Mouse (Mus musculus): Measurements from ENCODE around the gene Rpn1. TPM values are rescaled to one million over a fixed set of nuclear protein-coding genes. Genes with fewer than 3 reads are reported as not detected.

Gene Rpn1
- polyA plus RNA-seq, 2 experiments: 316 to 381 TPM

GRCm38 (mm10) chr6:88151335-88151734 is 67.1 kb downstream of the Rpn1 start:
- Histone ChIP-seq H3K27ac (replicated peaks; ENCODE audit: low read depth, low read length) (no peak overlapping the region), H3K4me1 (ENCODE audit: control insufficient read depth, insufficient read depth, low read length) (peaks cover 10% of the 10 kb centered on the region; the same call in 1 of the 2 replicates), H3K4me3 (replicated peaks; ENCODE audit: low read length) (no peak overlapping the region), H3K9ac (ENCODE audit: low read depth, low read length, severe bottlenecking) (no peak overlapping the region), H3K9me3 (ENCODE audit: control insufficient read depth, low read length) (no peaks in the 10 kb centered on the region), H3K36me3 (ENCODE audit: control insufficient read depth, insufficient read depth, low read length) (no peaks in the 10 kb centered on the region), H3K4me2 (replicated peaks; ENCODE audit: low read depth, low read length, severe bottlenecking) (no peak overlapping the region), H3K27me3 (ENCODE audit: control insufficient read depth, insufficient read depth, low read length) (no peaks in the 10 kb centered on the region)
- 77% methylated on average over 4 of the region's 4 CpGs for WGBS
- ATAC-seq (ENCODE audit: low FRiP score, low read depth) (no peak), DNase-seq (ENCODE audit: low spot score) (no peak)
- no peak for TF ChIP-seq POLR2A (IDR thresholded peaks at IDR 0.05; ENCODE audit: borderline replicate concordance, extremely low read depth, insufficient read depth, insufficient read length)

GRCm38 (mm10) chr6:88152127-88152705 is 67.9 kb downstream of the Rpn1 start:
- DNase-seq (ENCODE audit: low spot score) (peak; percentile 29), ATAC-seq (ENCODE audit: low FRiP score, low read depth) (no peak)
- no peak overlapping the region for H3K4me3 ChIP-seq (replicated peaks; ENCODE audit: low read length)
- no peak overlapping the region for H3K4me2 ChIP-seq (replicated peaks; ENCODE audit: low read depth, low read length, severe bottlenecking)
- H3K4me1 ChIP-seq (ENCODE audit: control insufficient read depth, insufficient read depth, low read length): peaks cover 3% of the 10 kb centered on the region; the same call in 1 of the 2 replicates
- 77% methylated on average over 14 of the region's 14 CpGs for WGBS
- H3K27me3 ChIP-seq (ENCODE audit: control insufficient read depth, insufficient read depth, low read length): no peaks in the 10 kb centered on the region
- H3K9me3 ChIP-seq (ENCODE audit: control insufficient read depth, low read length): no peaks in the 10 kb centered on the region
- TF ChIP-seq POLR2A (IDR thresholded peaks at IDR 0.05; ENCODE audit: borderline replicate concordance, extremely low read depth, insufficient read depth, insufficient read length): no peak
- 0 out of 2 replicates have a peak overlapping the region, but pooled peaks have one; percentile 33 for H3K27ac ChIP-seq (replicated peaks; ENCODE audit: low read depth, low read length)
- H3K36me3 ChIP-seq (ENCODE audit: control insufficient read depth, insufficient read depth, low read length): no peaks in the 10 kb centered on the region
- H3K9ac ChIP-seq (ENCODE audit: low read depth, low read length, severe bottlenecking): no peak overlapping the region

GRCm38 (mm10) chr6:88152979-88153378 is 68.7 kb downstream of the Rpn1 start:
- Histone ChIP-seq H3K4me2 (replicated peaks; ENCODE audit: low read depth, low read length, severe bottlenecking) (no peak overlapping the region), H3K36me3 (ENCODE audit: control insufficient read depth, insufficient read depth, low read length) (no peaks in the 10 kb centered on the region), H3K4me1 (ENCODE audit: control insufficient read depth, insufficient read depth, low read length) (0 out of 2 replicates have a peak, but pooled peaks cover under 1% of the 10 kb centered on the region), H3K9ac (ENCODE audit: low read depth, low read length, severe bottlenecking) (no peak overlapping the region), H3K9me3 (ENCODE audit: control insufficient read depth, low read length) (no peaks in the 10 kb centered on the region), H3K4me3 (replicated peaks; ENCODE audit: low read length) (no peak overlapping the region), H3K27ac (replicated peaks; ENCODE audit: low read depth, low read length) (no peak overlapping the region), H3K27me3 (ENCODE audit: control insufficient read depth, insufficient read depth, low read length) (no peaks in the 10 kb centered on the region)
- DNase-seq (ENCODE audit: low spot score) (no peak), ATAC-seq (ENCODE audit: low FRiP score, low read depth) (no peak)
- WGBS: 73% methylated on average over 6 of the region's 6 CpGs
- TF ChIP-seq POLR2A (IDR thresholded peaks at IDR 0.05; ENCODE audit: borderline replicate concordance, extremely low read depth, insufficient read depth, insufficient read length): no peak

Small RNA genes lying within 50 kb of the gene (microRNA-seq; reads per million reads assigned to microRNA genes)
- gene Mir6376: not detected

Other genes starting within 250 kb of the Rpn1 start
- 4.5 and 9.1 TPM in 2 replicates for gene Gm45140, start 248.7 kb upstream of the Rpn1 start, polyA plus RNA-seq (2012; rRNA removed)
- gene Gm45140, start 248.7 kb upstream of the Rpn1 start, polyA plus RNA-seq (2014; fragmentation: Nextera tagmentation; extraction: Ambion mirVana): 2.7 and 4.3 TPM in 2 replicates
- gene Isy1, start 245.7 kb upstream of the Rpn1 start, polyA plus RNA-seq (2012; rRNA removed): 39.2 and 51.5 TPM in 2 replicates
- 39.1 and 41.8 TPM in 2 replicates for gene Isy1, start 245.7 kb upstream of the Rpn1 start, polyA plus RNA-seq (2014; fragmentation: Nextera tagmentation; extraction: Ambion mirVana)
- 437 and 460 TPM in 2 replicates for gene Cnbp, start 233.4 kb upstream of the Rpn1 start, polyA plus RNA-seq (2012; rRNA removed)
- gene Cnbp, start 233.4 kb upstream of the Rpn1 start, polyA plus RNA-seq (2014; fragmentation: Nextera tagmentation; extraction: Ambion mirVana): 1,093 and 1,108 TPM in 2 replicates
- gene Copg1, start 196.7 kb upstream of the Rpn1 start, polyA plus RNA-seq (2012; rRNA removed): 135 and 137 TPM in 2 replicates
- 177 and 186 TPM in 2 replicates for gene Copg1, start 196.7 kb upstream of the Rpn1 start, polyA plus RNA-seq (2014; fragmentation: Nextera tagmentation; extraction: Ambion mirVana)
- gene Hmces, start 170.5 kb upstream of the Rpn1 start, polyA plus RNA-seq (2012; rRNA removed): 42.6 and 44.1 TPM in 2 replicates
- gene Hmces, start 170.5 kb upstream of the Rpn1 start, polyA plus RNA-seq (2014; fragmentation: Nextera tagmentation; extraction: Ambion mirVana): 48.9 and 59.0 TPM in 2 replicates
- 118 and 159 TPM in 2 replicates for gene H1fx, start 102.8 kb upstream of the Rpn1 start, polyA plus RNA-seq (2012; rRNA removed)
- 61.9 and 80.5 TPM in 2 replicates for gene H1fx, start 102.8 kb upstream of the Rpn1 start, polyA plus RNA-seq (2014; fragmentation: Nextera tagmentation; extraction: Ambion mirVana)
- gene Rab7, start 39.2 kb upstream of the Rpn1 start, polyA plus RNA-seq (2012; rRNA removed): 185 and 208 TPM in 2 replicates
- gene Rab7, start 39.2 kb upstream of the Rpn1 start, polyA plus RNA-seq (2014; fragmentation: Nextera tagmentation; extraction: Ambion mirVana): 217 and 225 TPM in 2 replicates
- gene Gata2, start 109.4 kb downstream of the Rpn1 start, polyA plus RNA-seq (2012; rRNA removed): 15.7 and 18.4 TPM in 2 replicates
- gene Gata2, start 109.4 kb downstream of the Rpn1 start, polyA plus RNA-seq (2014; fragmentation: Nextera tagmentation; extraction: Ambion mirVana): 18.1 and 19.3 TPM in 2 replicates
- not detected in 2 replicates for gene Dnajb8, start 137.8 kb downstream of the Rpn1 start, polyA plus RNA-seq (2012; rRNA removed)
- gene Dnajb8, start 137.8 kb downstream of the Rpn1 start, polyA plus RNA-seq (2014; fragmentation: Nextera tagmentation; extraction: Ambion mirVana): not detected in 2 replicates

All from limb, embryonic 14.5 days (tissue).